Mouse (Mus musculus): ENCODE measurements around the gene Oas1d.

DNA sequence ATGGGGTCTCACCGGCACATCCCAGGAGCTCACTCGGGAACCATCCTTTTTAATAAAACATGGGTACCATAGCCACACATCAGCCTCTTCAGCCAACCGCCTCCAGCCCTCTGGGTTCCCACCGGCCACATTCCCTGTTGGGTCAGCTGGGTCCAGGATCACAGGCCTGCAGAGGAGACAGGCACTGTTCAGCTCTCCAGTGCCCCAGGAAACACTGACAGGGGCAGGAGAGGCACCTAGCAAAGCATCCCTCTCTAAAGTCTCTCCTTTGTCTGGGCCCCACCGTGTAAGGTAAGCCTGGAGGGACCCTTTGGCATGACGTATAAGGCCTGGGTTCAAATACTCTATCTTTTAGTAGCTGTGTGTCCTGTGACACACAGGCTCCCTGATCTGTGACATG lies 16.0 kb upstream of the Oas1d start:
- no peak for TF ChIP-seq POLR2A (IDR thresholded peaks at IDR 0.05; ENCODE audit: borderline replicate concordance, control insufficient read depth, low read depth, low read length)
- TF ChIP-seq CTCF (IDR thresholded peaks at IDR 0.05; ENCODE audit: control insufficient read depth, insufficient read depth, low read length) = no peak

All from bone marrow, adult 2 months (tissue).